Mouse (Mus musculus): Measurements from ENCODE around the gene Clk1. TPM values are rescaled to one million over a fixed set of nuclear protein-coding genes. Genes with fewer than 3 reads are reported as not detected.
"Not testable (repeated sequence)": the region's sequence is repeated elsewhere in the genome, so short reads cannot be mapped to it uniquely, and the experiment has no call there.

The Clk1 gene
- polyA plus RNA-seq, 1 experiment from 2014 or later = 170 TPM

- WGBS = 77% methylated on average over 3 of the region's 3 CpGs
- H3K4me3 ChIP-seq (ENCODE audit: low read depth, low read length) = no peak overlapping the region
- ATAC-seq (replicated peaks; ENCODE audit: low FRiP score, low TSS enrichment, low read depth) (no peak), DNase-seq (ENCODE audit: low spot score) (no peak)
- no peaks in the 10 kb centered on the region for H3K9me3 ChIP-seq (ENCODE audit: control insufficient read depth, low read length)
- no peaks in the 10 kb centered on the region for H3K27me3 ChIP-seq (replicated peaks; ENCODE audit: control insufficient read depth, insufficient read depth, low read length)
- H3K27ac ChIP-seq (ENCODE audit: low read depth) = no peak overlapping the region
- no peaks in the 10 kb centered on the region for H3K36me3 ChIP-seq (ENCODE audit: control insufficient read depth, insufficient read depth, low read length)
- H3K9ac ChIP-seq (ENCODE audit: low read length) = no peak overlapping the region
- no peak overlapping the region for H3K4me2 ChIP-seq (ENCODE audit: low read length)
- H3K4me1 ChIP-seq (replicated peaks; ENCODE audit: control insufficient read depth, insufficient read depth, low read length) = no peaks in the 10 kb centered on the region
Observed at GRCm38 (mm10) chr1:58375574-58376147, 48.2 kb downstream of the Clk1 start.

GRCm38 (mm10) chr1:58374266-58374665 is 49.6 kb downstream of the Clk1 start:
- not testable (repeated sequence) for H3K4me3 ChIP-seq (ENCODE audit: low read depth, low read length); H3K4me1 ChIP-seq (replicated peaks; ENCODE audit: control insufficient read depth, insufficient read depth, low read length); DNase-seq (ENCODE audit: low spot score); H3K4me2 ChIP-seq (ENCODE audit: low read length); H3K9ac ChIP-seq (ENCODE audit: low read length); ATAC-seq (replicated peaks; ENCODE audit: low FRiP score, low TSS enrichment, low read depth); H3K27me3 ChIP-seq (replicated peaks; ENCODE audit: control insufficient read depth, insufficient read depth, low read length); H3K36me3 ChIP-seq (ENCODE audit: control insufficient read depth, insufficient read depth, low read length); H3K27ac ChIP-seq (ENCODE audit: low read depth); H3K9me3 ChIP-seq (ENCODE audit: control insufficient read depth, low read length)
- 81% methylated on average over 2 of the region's 2 CpGs for WGBS

- no peaks in the 10 kb centered on the region for H3K27me3 ChIP-seq (replicated peaks; ENCODE audit: control insufficient read depth, insufficient read depth, low read length)
- H3K9ac ChIP-seq (ENCODE audit: low read length) = no peak overlapping the region
- ATAC-seq (replicated peaks; ENCODE audit: low FRiP score, low TSS enrichment, low read depth) (no peak), DNase-seq (ENCODE audit: low spot score) (no peak)
- 77% methylated on average over 2 of the region's 2 CpGs for WGBS
- H3K4me3 ChIP-seq (ENCODE audit: low read depth, low read length) = no peak overlapping the region
- no peaks in the 10 kb centered on the region for H3K9me3 ChIP-seq (ENCODE audit: control insufficient read depth, low read length)
- H3K27ac ChIP-seq (ENCODE audit: low read depth) = no peak overlapping the region
- H3K36me3 ChIP-seq (ENCODE audit: control insufficient read depth, insufficient read depth, low read length) = no peaks in the 10 kb centered on the region
- H3K4me1 ChIP-seq (replicated peaks; ENCODE audit: control insufficient read depth, insufficient read depth, low read length) = no peaks in the 10 kb centered on the region
- no peak overlapping the region for H3K4me2 ChIP-seq (ENCODE audit: low read length)
Observed at GRCm38 (mm10) chr1:58369716-58370115, 54.1 kb downstream of the Clk1 start.

GRCm38 (mm10) chr1:58366737-58367471 is 57.0 kb downstream of the Clk1 start:
- H3K4me2 ChIP-seq (ENCODE audit: low read length) = no peak overlapping the region
- no peak for DNase-seq (ENCODE audit: low spot score)
- H3K9me3 ChIP-seq (ENCODE audit: control insufficient read depth, low read length) = no peaks in the 10 kb centered on the region
- no peaks in the 10 kb centered on the region for H3K36me3 ChIP-seq (ENCODE audit: control insufficient read depth, insufficient read depth, low read length)
- 86% methylated on average over 12 of the region's 12 CpGs for WGBS
- H3K27me3 ChIP-seq (replicated peaks; ENCODE audit: control insufficient read depth, insufficient read depth, low read length) = no peaks in the 10 kb centered on the region
- no peak overlapping the region for H3K27ac ChIP-seq (ENCODE audit: low read depth)
- no peak for ATAC-seq (replicated peaks; ENCODE audit: low FRiP score, low TSS enrichment, low read depth)
- no peak overlapping the region for H3K4me3 ChIP-seq (ENCODE audit: low read depth, low read length)
- H3K4me1 ChIP-seq (replicated peaks; ENCODE audit: control insufficient read depth, insufficient read depth, low read length) = no peaks in the 10 kb centered on the region
- no peak overlapping the region for H3K9ac ChIP-seq (ENCODE audit: low read length)

GRCm38 (mm10) chr1:58365829-58366228 is 58.0 kb downstream of the Clk1 start:
- WGBS = 88% methylated on average over 3 of the region's 3 CpGs
- ATAC-seq (replicated peaks; ENCODE audit: low FRiP score, low TSS enrichment, low read depth) (no peak), DNase-seq (ENCODE audit: low spot score) (no peak)
- Histone ChIP-seq H3K27me3 (replicated peaks; ENCODE audit: control insufficient read depth, insufficient read depth, low read length) (no peaks in the 10 kb centered on the region), H3K27ac (ENCODE audit: low read depth) (no peak overlapping the region), H3K36me3 (ENCODE audit: control insufficient read depth, insufficient read depth, low read length) (no peaks in the 10 kb centered on the region), H3K9ac (ENCODE audit: low read length) (no peak overlapping the region), H3K4me1 (replicated peaks; ENCODE audit: control insufficient read depth, insufficient read depth, low read length) (no peaks in the 10 kb centered on the region), H3K9me3 (ENCODE audit: control insufficient read depth, low read length) (no peaks in the 10 kb centered on the region), H3K4me3 (ENCODE audit: low read depth, low read length) (no peak overlapping the region), H3K4me2 (ENCODE audit: low read length) (no peak overlapping the region)

- 87% methylated on average over 12 of the region's 12 CpGs for WGBS
- no peak for ATAC-seq (replicated peaks; ENCODE audit: low FRiP score, low TSS enrichment, low read depth)
Observed at GRCm38 (mm10) chr1:58364551-58364950, 59.3 kb downstream of the Clk1 start.

GRCm38 (mm10) chr1:58362296-58362695 is 61.6 kb downstream of the Clk1 start:
- Histone ChIP-seq H3K9ac (ENCODE audit: low read length) (no peak overlapping the region), H3K4me2 (ENCODE audit: low read length) (no peak overlapping the region), H3K4me3 (ENCODE audit: low read depth, low read length) (no peak overlapping the region), H3K36me3 (ENCODE audit: control insufficient read depth, insufficient read depth, low read length) (no peaks in the 10 kb centered on the region), H3K27ac (ENCODE audit: low read depth) (no peak overlapping the region), H3K4me1 (replicated peaks; ENCODE audit: control insufficient read depth, insufficient read depth, low read length) (no peaks in the 10 kb centered on the region), H3K9me3 (ENCODE audit: control insufficient read depth, low read length) (no peaks in the 10 kb centered on the region), H3K27me3 (replicated peaks; ENCODE audit: control insufficient read depth, insufficient read depth, low read length) (no peaks in the 10 kb centered on the region)
- 61% methylated on average over 4 of the region's 4 CpGs for WGBS
- no peak for ATAC-seq (replicated peaks; ENCODE audit: low FRiP score, low TSS enrichment, low read depth)
- DNase-seq (ENCODE audit: low spot score) = no peak

More at GRCm38 (mm10) chr1:58364551-58364950, 59.3 kb downstream of the Clk1 start:
- Histone ChIP-seq H3K27ac (ENCODE audit: low read depth) (no peak overlapping the region), H3K27me3 (replicated peaks; ENCODE audit: control insufficient read depth, insufficient read depth, low read length) (no peaks in the 10 kb centered on the region), H3K4me1 (replicated peaks; ENCODE audit: control insufficient read depth, insufficient read depth, low read length) (no peaks in the 10 kb centered on the region), H3K9ac (ENCODE audit: low read length) (no peak overlapping the region), H3K4me2 (ENCODE audit: low read length) (no peak overlapping the region), H3K4me3 (ENCODE audit: low read depth, low read length) (no peak overlapping the region), H3K36me3 (ENCODE audit: control insufficient read depth, insufficient read depth, low read length) (no peaks in the 10 kb centered on the region), H3K9me3 (ENCODE audit: control insufficient read depth, low read length) (no peaks in the 10 kb centered on the region)
- DNase-seq (ENCODE audit: low spot score) = no peak
